Mouse (Mus musculus) heart, postnatal 14 days (tissue): ENCODE data around the gene Cirbp. TPM values are rescaled to one million over a fixed set of nuclear protein-coding genes. Genes with fewer than 3 reads are reported as not detected.
"Not testable (repeated sequence)": the region's sequence is repeated elsewhere in the genome, so short reads cannot be mapped to it uniquely, and the experiment has no call there.

Experiments
- DNase-seq, 2 experiments: peaks; one replicate each; pipeline ENCODE4 v3.0.0; 2021 to 2022
- intact Hi-C: fragments of 180-260 bp; cut with DNase I; formaldehyde crosslinking; loops from one replicate; pipeline ENCODE4 v1.15.1; 2025
- total RNA-seq, 2 experiments: library from RNA; stranded (reverse); gene quantifications; 2 replicates each; pipeline ENCODE4 v1.2.3; 2021

Gene Cirbp
- total RNA-seq, 2 experiments from 2014 or later: 40.4 to 64.3 TPM

GRCm38 (mm10) chr10:80159561-80160454, 6.0 kb upstream of the Cirbp start:
- DNase-seq: peak; percentile 98 to 99
- intact Hi-C loops: loop anchor here (1.0 kb wide), 1 partner anchor 11 kb away; no protein-coding TSS in a partner anchor

GRCm38 (mm10) chr10:80160455-80161371, 5.1 kb upstream of the Cirbp start:
- intact Hi-C loops: no loop called here
- peak; percentile 87 to 94 for DNase-seq

GRCm38 (mm10) chr10:80161522-80162242, 4.1 kb upstream of the Cirbp start:
- peak in 1 of 2 experiments; percentile 57 for DNase-seq

GRCm38 (mm10) chr10:80162243-80162608, 3.6 kb upstream of the Cirbp start:
- intact Hi-C loops: no loop called here
- no peak for DNase-seq

More at GRCm38 (mm10) chr10:80161522-80162242, 4.1 kb upstream of the Cirbp start:
- intact Hi-C loops: no loop called here

DNA sequence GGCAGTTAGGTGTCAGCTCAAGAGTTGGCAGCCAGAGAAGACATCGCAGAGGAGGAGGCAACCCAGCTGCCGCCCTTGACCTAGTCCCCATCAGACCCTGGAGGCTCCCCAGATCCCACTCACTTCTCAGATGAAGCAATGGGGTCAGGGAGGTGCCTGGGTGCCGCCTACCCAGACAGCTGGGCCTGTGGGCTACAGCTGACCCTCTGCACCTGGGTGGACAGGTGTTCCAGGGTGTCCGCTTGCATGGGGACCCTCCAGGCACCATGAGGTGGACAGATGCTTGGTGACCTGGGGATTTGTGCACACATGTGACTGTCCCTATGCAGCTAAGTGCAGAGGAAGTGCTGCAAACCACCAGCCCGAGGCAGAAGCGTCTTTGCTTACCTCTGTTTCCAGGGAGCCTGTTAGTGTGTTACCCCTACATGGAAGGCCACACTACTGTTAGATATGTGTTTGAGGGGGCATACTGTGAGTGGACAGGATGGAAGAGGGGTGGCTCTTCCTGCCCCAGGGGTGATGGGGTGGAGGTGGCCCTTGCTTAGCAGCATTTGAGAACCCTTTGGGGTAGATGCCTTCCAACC, 3.0 kb upstream of the Cirbp start:
- no peak for DNase-seq
- intact Hi-C loops: no loop called here

- no peak for DNase-seq
These were observed 2.1 kb upstream of the Cirbp start for GRCm38 (mm10) chr10:80163721-80164120.

DNA sequence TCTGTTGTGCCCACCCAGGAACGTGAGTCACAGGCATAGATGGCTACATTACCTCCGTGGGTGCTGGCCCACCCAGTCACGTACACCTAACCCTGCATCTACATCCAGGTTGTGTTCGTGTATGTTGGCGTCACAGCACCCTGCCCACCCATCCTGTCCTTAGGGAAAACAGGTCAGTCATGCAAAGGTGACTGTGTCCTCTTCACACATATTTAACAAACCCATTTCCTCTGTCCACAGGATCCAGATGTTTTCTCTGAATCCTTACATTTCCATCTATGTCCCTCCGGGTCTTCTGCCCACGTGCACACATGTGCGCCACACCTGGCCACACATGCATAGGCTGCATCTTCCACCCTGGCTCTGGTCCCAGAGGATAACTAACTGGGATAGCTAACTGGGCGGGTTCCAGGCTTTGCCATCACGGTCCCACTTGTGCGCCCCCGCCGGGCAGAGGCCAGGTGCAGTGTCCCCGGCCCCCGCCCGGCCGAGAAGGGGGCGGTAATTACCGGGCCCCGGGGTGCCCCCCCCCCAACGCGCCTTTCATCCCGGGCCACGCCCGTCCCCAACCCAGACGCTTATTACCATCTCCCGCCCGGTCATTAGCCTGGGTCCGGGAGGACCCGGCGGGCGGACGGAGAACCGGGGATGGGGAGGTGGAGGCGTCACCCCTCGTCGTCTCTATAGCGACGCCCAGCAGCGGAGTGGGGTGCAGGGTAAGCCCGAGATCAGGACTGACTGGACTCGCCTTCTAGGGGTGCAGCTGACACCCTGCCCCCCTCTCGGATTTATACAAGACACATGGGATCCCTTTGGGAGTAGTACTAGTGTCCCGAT, 1.4 kb upstream of the Cirbp start:
- DNase-seq: no peak
- intact Hi-C loops: no loop called here

More at GRCm38 (mm10) chr10:80163721-80164120, 2.1 kb upstream of the Cirbp start:
- intact Hi-C loops: no loop called here

- intact Hi-C loops: loop anchor here (1.0 kb wide), 1 partner anchor 20 kb away; no protein-coding TSS in a partner anchor
- DNase-seq: peak; percentile 95 to 98
These were observed 814 bp upstream of the Cirbp start for GRCm38 (mm10) chr10:80164998-80165344.

GRCm38 (mm10) chr10:80166136-80166535, 351 bp downstream of the Cirbp start:
- DNase-seq, intact Hi-C loops: not testable (repeated sequence)

DNA sequence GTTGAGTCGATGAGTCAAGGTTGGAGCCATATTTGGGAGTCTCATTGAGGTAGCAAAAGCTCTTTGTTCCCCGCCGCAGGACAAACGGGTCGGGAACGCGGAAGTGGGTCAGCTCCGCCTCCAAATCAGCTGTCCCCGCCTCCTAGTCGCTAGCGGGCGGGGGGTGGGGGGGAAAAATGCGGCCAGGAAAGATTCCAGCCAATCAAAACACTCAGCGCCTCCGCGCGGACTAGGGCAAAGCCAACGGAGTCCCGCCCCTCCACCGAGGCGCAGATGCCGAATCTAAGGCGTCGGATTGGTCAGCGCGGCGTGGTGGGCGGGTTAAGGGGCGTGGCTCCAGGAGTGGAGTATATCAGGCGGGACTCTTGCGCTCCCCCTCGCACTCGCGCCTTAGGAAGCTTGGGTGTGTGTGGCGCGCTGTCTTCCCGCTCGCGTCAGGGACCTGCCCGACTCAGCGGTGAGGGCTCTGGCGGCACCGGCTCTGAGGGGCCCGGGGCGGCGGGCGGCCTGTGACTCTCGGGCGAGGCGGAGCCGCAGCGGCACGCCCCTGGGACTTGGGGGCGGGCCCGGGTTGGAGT, 1.8 kb downstream of the Cirbp start:
- peak; percentile 98 to 99 for DNase-seq
- intact Hi-C loops: no loop called here

GRCm38 (mm10) chr10:80168038-80168661, 2.4 kb downstream of the Cirbp start:
- DNase-seq: peak; percentile 94 to 97
- intact Hi-C loops: no loop called here

DNA sequence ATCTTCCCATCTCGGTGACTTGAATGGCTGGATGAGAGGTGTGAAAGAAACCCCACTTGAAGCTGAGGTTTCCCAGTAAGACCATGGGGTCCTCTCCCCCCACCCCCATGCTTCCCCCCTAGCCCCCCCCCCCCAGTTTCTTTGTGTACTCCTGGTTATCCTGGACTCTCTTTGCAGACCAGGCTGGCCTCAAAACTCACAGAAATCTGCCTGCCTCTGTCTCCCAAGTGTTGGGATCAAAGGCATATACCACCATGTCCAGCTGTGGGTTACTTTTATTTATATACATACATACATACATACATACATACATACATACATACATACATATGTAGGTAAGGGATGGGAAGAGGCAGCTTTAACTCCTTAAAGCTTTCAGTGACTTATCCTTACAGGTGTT, 3.3 kb downstream of the Cirbp start:
- no peak for DNase-seq
- intact Hi-C loops: no loop called here

- intact Hi-C loops: no loop called here
- DNase-seq: no peak
These were observed 3.9 kb downstream of the Cirbp start for GRCm38 (mm10) chr10:80169651-80170050.

- intact Hi-C loops: no loop called here
- no peak for DNase-seq
These were observed 4.3 kb downstream of the Cirbp start for GRCm38 (mm10) chr10:80170052-80170451.

- intact Hi-C loops: no loop called here
- DNase-seq: no peak
These were observed 4.8 kb downstream of the Cirbp start for GRCm38 (mm10) chr10:80170601-80171021.

DNA sequence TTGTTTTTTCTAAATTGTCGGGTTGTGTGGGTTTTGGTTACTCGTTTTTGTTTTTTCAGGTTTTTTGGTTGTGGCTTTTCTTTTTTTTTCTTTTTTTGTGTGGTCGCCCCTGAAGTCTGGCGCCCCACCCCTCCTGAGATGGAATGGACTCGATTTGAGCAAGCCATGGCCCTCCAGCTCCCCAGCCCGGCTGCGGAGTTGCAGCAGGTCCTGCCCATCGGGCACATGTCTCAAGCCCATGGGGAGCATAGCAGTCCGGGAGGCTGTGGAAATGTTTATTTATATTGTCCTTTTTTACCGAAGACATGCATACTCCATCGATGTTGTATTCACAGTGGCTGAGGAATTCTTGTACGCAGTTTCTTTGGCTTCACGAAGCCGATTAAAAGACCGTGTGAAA, 5.5 kb downstream of the Cirbp start:
- DNase-seq: no peak
- intact Hi-C loops: no loop called here

DNA sequence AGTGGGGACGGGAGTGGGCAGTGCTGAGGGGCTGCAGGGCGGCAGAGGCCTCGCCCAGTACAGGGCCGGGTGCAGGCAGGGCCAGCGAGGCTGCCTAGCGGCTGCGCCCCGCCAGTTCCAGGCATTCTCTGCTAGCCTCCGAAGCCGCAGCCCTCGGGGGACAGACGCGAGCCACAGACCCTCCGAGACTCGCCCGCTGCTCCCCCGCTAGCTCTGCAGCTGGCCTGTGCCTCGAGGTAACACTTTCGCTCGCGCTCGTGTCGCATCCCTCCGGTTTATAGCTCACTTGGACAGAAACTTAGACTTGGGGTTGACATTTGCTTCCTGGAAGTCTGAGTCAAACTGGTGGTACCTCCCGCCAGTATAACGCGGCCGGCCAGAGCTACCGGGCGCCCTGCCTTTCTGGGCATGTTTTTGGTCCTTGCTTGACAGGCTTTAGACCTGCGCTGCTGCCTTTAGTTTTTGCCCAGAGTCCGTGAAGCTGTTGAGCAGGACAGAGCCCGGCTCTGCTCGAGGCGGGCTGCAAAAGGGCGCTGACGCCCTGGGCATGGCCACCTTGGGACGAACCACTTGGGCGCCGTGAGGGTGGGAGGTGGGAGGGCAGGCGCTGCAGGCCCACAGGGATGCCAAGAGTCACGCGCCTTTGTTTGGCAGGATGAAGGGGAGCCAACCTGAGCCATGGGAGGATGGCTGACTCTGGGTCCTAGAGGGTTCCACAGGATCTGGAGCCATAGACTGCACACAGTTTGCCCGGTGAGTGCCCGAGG, 6.2 kb downstream of the Cirbp start:
- no peak for DNase-seq
- intact Hi-C loops: no loop called here
